Mouse (Mus musculus) olfactory bulb, adult 2 months (tissue): ENCODE measurements at regions not wholly inside any gene's neighbourhood (a gene's known extent, or its start where the extent isn't known, plus 50 kb on each side); places are given as distances from the start of the nearest gene placed in this dataset.

Experiments
- CTCF ChIP-seq: fragments of 200-500 bp; IDR thresholded peaks from 2 replicates; pipeline ENCODE4 v1.5.1; 2012; ENCODE audit warnings: low read depth, mild to moderate bottlenecking, low read length, moderate library complexity; ENCODE audit not compliant: insufficient read depth
- POLR2A ChIP-seq: fragments of 200-500 bp; IDR thresholded peaks from 2 replicates; pipeline ENCODE4 v1.6.1; 2012; ENCODE audit warnings: mild to moderate bottlenecking, low read depth, low read length, moderate library complexity; ENCODE audit not compliant: insufficient read depth

DNA sequence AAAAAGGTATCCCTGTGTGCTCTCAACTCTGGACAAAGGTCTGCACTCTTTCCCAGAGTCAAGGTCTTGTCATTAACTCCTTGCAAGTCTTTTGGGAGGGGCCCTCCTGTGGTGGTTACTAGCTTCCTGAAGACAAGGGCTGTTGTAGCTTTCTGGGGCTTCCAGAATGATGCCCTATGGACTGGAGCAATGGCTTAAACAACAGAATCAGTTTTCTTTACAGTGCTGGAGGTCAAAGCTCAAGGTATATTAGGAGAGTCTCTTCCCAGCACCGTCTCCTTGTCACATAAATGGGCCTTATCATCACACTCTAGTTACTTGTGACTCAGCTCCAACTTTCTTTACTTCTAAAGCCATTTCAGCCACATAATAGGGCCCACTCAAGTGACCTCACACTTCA lies 360.6 kb upstream of the Klhl29 start:
- no peak for TF ChIP-seq CTCF
- no peak for TF ChIP-seq POLR2A
